Mouse (Mus musculus) olfactory bulb, adult 2 months (tissue): ENCODE measurements at regions not wholly inside any gene's neighbourhood (a gene's known extent, or its start where the extent isn't known, plus 50 kb on each side); places are given as distances from the start of the nearest gene placed in this dataset.

ENCODE experiments used
- CTCF ChIP-seq: fragments of 200-500 bp; IDR thresholded peaks from 2 replicates; pipeline ENCODE4 v1.5.1; 2012; ENCODE audit warnings: low read depth, mild to moderate bottlenecking, low read length, moderate library complexity; ENCODE audit not compliant: insufficient read depth
- POLR2A ChIP-seq: fragments of 200-500 bp; IDR thresholded peaks from 2 replicates; pipeline ENCODE4 v1.6.1; 2012; ENCODE audit warnings: mild to moderate bottlenecking, low read depth, low read length, moderate library complexity; ENCODE audit not compliant: insufficient read depth

DNA sequence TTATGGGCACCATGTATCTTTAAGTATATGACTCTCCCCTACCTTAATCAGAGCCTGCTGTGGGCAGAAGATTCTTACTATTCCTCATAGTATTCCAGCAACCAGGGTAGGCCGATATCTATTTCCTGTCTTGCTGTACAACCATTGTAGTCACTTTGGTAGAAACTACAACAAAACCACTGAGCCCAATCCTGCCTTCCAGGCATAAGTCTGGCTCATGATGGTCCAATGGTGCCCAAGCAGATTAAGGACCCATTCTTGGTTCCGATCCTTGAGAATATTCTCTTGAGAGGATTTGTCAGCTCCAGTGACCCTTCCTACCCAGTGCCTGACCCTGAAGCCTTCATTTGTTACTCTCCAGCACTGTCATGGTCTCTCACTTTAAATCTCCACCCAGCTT, 102.9 kb upstream of the Mylip start:
- no peak for TF ChIP-seq CTCF
- no peak for TF ChIP-seq POLR2A
